Mouse (Mus musculus) MEL (cell line): Measurements from ENCODE around the gene Kcnb1. TPM values are rescaled to one million over a fixed set of nuclear protein-coding genes. Genes with fewer than 3 reads are reported as not detected.

Experiments used
- DNase-seq: peaks from one replicate; pipeline ENCODE4 v3.0.0; 2011; ENCODE audit warnings: low read depth, low spot score
- H3K27ac ChIP-seq: 2 replicates; pipeline ENCODE4 v1.5.1; 2012; ENCODE audit warnings: low read depth, mild to moderate bottlenecking, control low read depth, low read length, moderate library complexity; ENCODE audit not compliant: control insufficient read depth
- H3K27me3 ChIP-seq, 2 experiments: fragments of 150-350 bp in 1 of 2; sonication (generic) in 1 of 2; 2 replicates each; pipeline ENCODE4 v1.6.1; 2012; ENCODE audit warnings: low read length in 2 of 2, mild to moderate bottlenecking in 2 of 2, improper control_type of control experiment in 1 of 2, moderate library complexity in 1 of 2; ENCODE audit not compliant: insufficient read depth in 2 of 2, control insufficient read depth in 1 of 2
- H3K36me3 ChIP-seq, 2 experiments: 2 replicates each; pipeline ENCODE4 v1.6.1; 2012 to 2014; ENCODE audit warnings: low read length in 2 of 2, improper control_type of control experiment in 1 of 2, inconsistent platforms in 1 of 2, mild to moderate bottlenecking in 1 of 2; ENCODE audit not compliant: insufficient read depth in 2 of 2, control insufficient read depth in 1 of 2
- H3K4me1 ChIP-seq, 2 experiments: fragments of 150-350 bp in 1 of 2; sonication (generic) in 1 of 2; 2 replicates each; pipeline ENCODE4 v1.6.1; 2012; ENCODE audit warnings: low read length in 2 of 2, improper control_type of control experiment in 1 of 2, mild to moderate bottlenecking in 1 of 2; ENCODE audit not compliant: insufficient read depth in 2 of 2, control insufficient read depth in 1 of 2
- H3K4me3 ChIP-seq, 2 experiments: fragments of 150-350 bp in 1 of 2; sonication (generic) in 1 of 2; 2 replicates each; pipeline ENCODE4 v1.5.1; 2012; ENCODE audit warnings: low read depth in 2 of 2, low read length in 2 of 2, mild to moderate bottlenecking in 2 of 2, moderate library complexity in 2 of 2, control low read depth in 1 of 2, improper control_type of control experiment in 1 of 2; ENCODE audit not compliant: control insufficient read depth in 1 of 2, insufficient read depth in 1 of 2
- H3K79me2 ChIP-seq: 2 replicates; pipeline ENCODE4 v1.6.1; 2012; ENCODE audit warnings: mild to moderate bottlenecking, low read length, moderate library complexity; ENCODE audit not compliant: control insufficient read depth, poor library complexity, insufficient read depth
- H3K9ac ChIP-seq: 2 replicates; pipeline ENCODE4 v1.6.1; 2012; ENCODE audit warnings: low read depth, mild to moderate bottlenecking, control low read depth, low read length, moderate library complexity; ENCODE audit not compliant: control insufficient read depth, poor library complexity, severe bottlenecking
- H3K9me3 ChIP-seq: fragments of 150-350 bp; sonication (generic); replicated peaks from 2 replicates; pipeline ENCODE4 v1.6.1; 2012; ENCODE audit warnings: mild to moderate bottlenecking, low read length, improper control_type of control experiment, moderate library complexity; ENCODE audit not compliant: insufficient read depth
- CHD1 ChIP-seq: IDR thresholded peaks from 2 replicates; pipeline ENCODE4 v1.6.1; 2012; ENCODE audit warnings: low read depth, mild to moderate bottlenecking, inconsistent platforms, low read length, improper control_type of control experiment
- CTCF ChIP-seq, 3 experiments: IDR thresholded peaks in 2 of 3; conservative IDR thresholded peaks in 1 of 3; 2 replicates each; pipeline ENCODE4 v1.5.1; 2011 to 2012; ENCODE audit warnings: low read length in 3 of 3, low read depth in 2 of 3, mild to moderate bottlenecking in 2 of 3, improper control_type of control experiment in 1 of 3, inconsistent platforms in 1 of 3, mixed read lengths in 1 of 3, moderate library complexity in 1 of 3; ENCODE audit not compliant: control insufficient read depth in 1 of 3, insufficient read depth in 1 of 3, poor library complexity in 1 of 3, severe bottlenecking in 1 of 3
- E2F4 ChIP-seq: IDR thresholded peaks from 2 replicates; pipeline ENCODE4 v1.6.1; 2011; ENCODE audit warnings: low read depth, low read length, improper control_type of control experiment, borderline replicate concordance
- ELF1 ChIP-seq: IDR thresholded peaks from 2 replicates; pipeline ENCODE4 v1.6.1; 2014; ENCODE audit warnings: low read depth, mild to moderate bottlenecking, inconsistent platforms, low read length, improper control_type of control experiment, moderate library complexity
- ETS1 ChIP-seq: IDR thresholded peaks from 2 replicates; pipeline ENCODE4 v1.6.1; 2012; ENCODE audit warnings: low read depth, mild to moderate bottlenecking, inconsistent platforms, low read length, improper control_type of control experiment, moderate library complexity
- GABPA ChIP-seq: IDR thresholded peaks from 2 replicates; pipeline ENCODE4 v1.6.1; 2012; ENCODE audit warnings: low read depth, mild to moderate bottlenecking, inconsistent platforms, low read length, improper control_type of control experiment, moderate library complexity
- JUND ChIP-seq: IDR thresholded peaks from 2 replicates; pipeline ENCODE4 v1.6.1; 2011; ENCODE audit warnings: low read depth, mild to moderate bottlenecking, improper control_type of control experiment, low read length
- KAT2A ChIP-seq: conservative IDR thresholded peaks from 2 replicates; pipeline ENCODE4 v1.6.1; 2012; ENCODE audit warnings: low read depth, low read length, improper control_type of control experiment, inconsistent platforms
- MAFK ChIP-seq: IDR thresholded peaks from 2 replicates; pipeline ENCODE4 v1.6.1; 2011; ENCODE audit warnings: low read depth, mild to moderate bottlenecking, low read length, improper control_type of control experiment, borderline replicate concordance
- MAZ ChIP-seq: IDR thresholded peaks from 2 replicates; pipeline ENCODE4 v1.6.1; 2012; ENCODE audit warnings: low read depth, mild to moderate bottlenecking, inconsistent platforms, low read length, improper control_type of control experiment
- MXI1 ChIP-seq: IDR thresholded peaks from 2 replicates; pipeline ENCODE4 v1.6.1; 2011; ENCODE audit warnings: mild to moderate bottlenecking, low read depth, low read length, improper control_type of control experiment
- MYB ChIP-seq: IDR thresholded peaks from 2 replicates; pipeline ENCODE4 v1.6.1; 2011; ENCODE audit warnings: mild to moderate bottlenecking, low read depth, low read length, improper control_type of control experiment
- POLR2AphosphoS2 ChIP-seq: IDR thresholded peaks from 2 replicates; pipeline ENCODE4 v1.6.1; 2011; ENCODE audit warnings: low read length, improper control_type of control experiment
- SIN3A ChIP-seq: IDR thresholded peaks from 2 replicates; pipeline ENCODE4 v1.6.1; 2012; ENCODE audit warnings: low read length, improper control_type of control experiment, inconsistent platforms
- SMC3 ChIP-seq: IDR thresholded peaks from 2 replicates; pipeline ENCODE4 v1.6.1; 2011; ENCODE audit warnings: low read depth, low read length, improper control_type of control experiment
- TAL1 ChIP-seq: IDR thresholded peaks from 2 replicates; pipeline ENCODE4 v1.6.1; 2012; ENCODE audit warnings: mild to moderate bottlenecking, inconsistent platforms, low read length, moderate library complexity, mixed read lengths
- UBTF ChIP-seq: IDR thresholded peaks from 2 replicates; pipeline ENCODE4 v1.6.1; 2012; ENCODE audit warnings: low read depth, mild to moderate bottlenecking, inconsistent platforms, low read length, improper control_type of control experiment, moderate library complexity, borderline replicate concordance; ENCODE audit not compliant: insufficient read depth
- USF1 ChIP-seq: IDR thresholded peaks from 2 replicates; pipeline ENCODE4 v1.6.1; 2014; ENCODE audit warnings: low read depth, mild to moderate bottlenecking, inconsistent platforms, low read length, improper control_type of control experiment, moderate library complexity
- ZC3H11A ChIP-seq: IDR thresholded peaks from 2 replicates; pipeline ENCODE4 v1.6.1; 2012; ENCODE audit warnings: low read depth, mild to moderate bottlenecking, inconsistent platforms, low read length, improper control_type of control experiment
- ZKSCAN1 ChIP-seq: IDR thresholded peaks from 2 replicates; pipeline ENCODE4 v1.6.1; 2012; ENCODE audit warnings: low read depth, mild to moderate bottlenecking, inconsistent platforms, low read length, improper control_type of control experiment, moderate library complexity
- ZNF384 ChIP-seq: IDR thresholded peaks from 2 replicates; pipeline ENCODE4 v1.6.1; 2012; ENCODE audit warnings: low read depth, mild to moderate bottlenecking, inconsistent platforms, low read length, improper control_type of control experiment
- polyA plus RNA-seq, 2 experiments: library from polyadenylated mRNA; stranded (reverse) in 1 of 2; unstranded in 1 of 2; fragments of >175 nt in 1 of 2; fragments of >200 nt in 1 of 2; gene quantifications; 2 replicates each; pipeline versions ENCODE4 v1.2.1 to v1.2.4; 2012; ENCODE audit warnings: low replicate concordance in 2 of 2, low read depth in 1 of 2; ENCODE audit not compliant: insufficient read length in 2 of 2, insufficient read depth in 1 of 2, missing spikeins in 1 of 2
- total RNA-seq: library from RNA; depleted of rRNA; stranded (reverse); fragments of 300-350 nt; gene quantifications from 2 replicates; pipeline ENCODE4 v1.2.3, GENCODE M21; 2012

Kcnb1 gene
- total and polyA plus RNA-seq, 3 experiments, result 0.39 to 3.6 TPM; not detected in 1

GRCm38 (mm10) chr2:167188315-167189207 lies 1.4 kb downstream of the Kcnb1 start:
- Histone ChIP-seq H3K4me3 (no peak overlapping the region), H3K9ac (no peak overlapping the region), H3K27me3 (no peaks in the 10 kb centered on the region), H3K79me2 (no peaks in the 10 kb centered on the region), H3K36me3 (no peaks in the 10 kb centered on the region), H3K4me1 (no peaks in the 10 kb centered on the region), H3K27ac (no peak overlapping the region), H3K9me3 (no peaks in the 10 kb centered on the region)
- DNase-seq, result no peak
- TF ChIP-seq ZC3H11A (no peak), CHD1 (no peak), POLR2AphosphoS2 (no peak), ZNF384 (no peak), MXI1 (no peak), ZKSCAN1 (no peak), MYB (no peak), JUND (no peak), GABPA (no peak), UBTF (no peak)

- TF ChIP-seq MXI1 (no peak), MAFK (no peak), USF1 (no peak), KAT2A (no peak), CTCF (IDR thresholded peaks at IDR 0.05 in 2 of 3, conservative IDR thresholded peaks at IDR 0.05 in 1 of 3; ENCODE audit: control insufficient read depth in 1 of 3, insufficient read depth in 1 of 3, low read depth in 2 of 3, low read length in 3 of 3, poor library complexity in 1 of 3, severe bottlenecking in 1 of 3) (no peak), ZC3H11A (no peak), E2F4 (no peak), MAZ (no peak), ZKSCAN1 (no peak), MYB (no peak), SIN3A (no peak), ZNF384 (no peak), TAL1 (no peak), ELF1 (no peak), SMC3 (no peak), POLR2AphosphoS2 (no peak), ETS1 (no peak)
- Histone ChIP-seq H3K4me3 (no peak overlapping the region), H3K79me2 (no peaks in the 10 kb centered on the region), H3K4me1 (no peaks in the 10 kb centered on the region), H3K27me3 (no peaks in the 10 kb centered on the region), H3K9ac (no peak overlapping the region), H3K27ac (no peak overlapping the region), H3K9me3 (no peaks in the 10 kb centered on the region), H3K36me3 (no peaks in the 10 kb centered on the region)
- no peak for DNase-seq
Observed at GRCm38 (mm10) chr2:167187119-167187518, 2.8 kb downstream of the Kcnb1 start.
